Mouse (Mus musculus) layer of hippocampus, adult 9-11 months (tissue): ENCODE results near the gene Tex19.2.
A peak's percentile ranks its signal among the peaks of the same experiment; 100 is the strongest.

ENCODE experiments used
- DNase-seq: peaks from one replicate; pipeline ENCODE4 v3.0.0; 2022

Gene Tex19.2

GRCm38 (mm10) chr11:121118577-121118976 is at the start of gene Tex19.2:
Gene Tex19.2, minus strand, starts transcription at chr11:121118677.
- DNase-seq: no peak

GRCm38 (mm10) chr11:121163751-121164150 is 45.3 kb upstream of the Tex19.2 start:
- no peak for DNase-seq

GRCm38 (mm10) chr11:121160636-121161346 is 42.3 kb upstream of the Tex19.2 start:
- no peak for DNase-seq

GRCm38 (mm10) chr11:121159971-121160370 is 41.5 kb upstream of the Tex19.2 start, which contains the start of gene Uts2r:
Gene Uts2r, plus strand, starts transcription at chr11:121160271.
- DNase-seq: no peak

GRCm38 (mm10) chr11:121156411-121156891 is 38.0 kb upstream of the Tex19.2 start:
- DNase-seq: no peak

- DNase-seq: no peak
Measured at GRCm38 (mm10) chr11:121154203-121154602, 35.7 kb upstream of the Tex19.2 start.

- DNase-seq: no peak
Measured at GRCm38 (mm10) chr11:121148193-121148592, 29.7 kb upstream of the Tex19.2 start.

- no peak for DNase-seq
Measured at GRCm38 (mm10) chr11:121145865-121146264, 27.4 kb upstream of the Tex19.2 start, which contains the start of gene Tex19.1. Gene Tex19.1, plus strand, starts transcription at chr11:121146143.

- no peak for DNase-seq
Measured at GRCm38 (mm10) chr11:121143325-121144015, 25.0 kb upstream of the Tex19.2 start.

- no peak for DNase-seq
Measured at GRCm38 (mm10) chr11:121138732-121139131, 20.3 kb upstream of the Tex19.2 start.

- DNase-seq: no peak
Measured at GRCm38 (mm10) chr11:121137682-121138081, 19.2 kb upstream of the Tex19.2 start.

GRCm38 (mm10) chr11:121134600-121134999 is 16.1 kb upstream of the Tex19.2 start:
- no peak for DNase-seq

GRCm38 (mm10) chr11:121129616-121130015 is 11.1 kb upstream of the Tex19.2 start:
- DNase-seq: no peak

- no peak for DNase-seq
Measured at GRCm38 (mm10) chr11:121127441-121127840, 9.0 kb upstream of the Tex19.2 start.

GRCm38 (mm10) chr11:121126395-121126794 is 7.9 kb upstream of the Tex19.2 start:
- DNase-seq: no peak

GRCm38 (mm10) chr11:121125522-121126172 is 7.2 kb upstream of the Tex19.2 start:
- DNase-seq: no peak

GRCm38 (mm10) chr11:121123438-121123837 is 5.0 kb upstream of the Tex19.2 start:
- DNase-seq: peak; percentile 20

GRCm38 (mm10) chr11:121122024-121122670 is 3.7 kb upstream of the Tex19.2 start:
- DNase-seq: no peak

- no peak for DNase-seq
Measured at GRCm38 (mm10) chr11:121121151-121121550, 2.7 kb upstream of the Tex19.2 start.

- no peak for DNase-seq
Measured at GRCm38 (mm10) chr11:121118106-121118505, 371 bp downstream of the Tex19.2 start.

GRCm38 (mm10) chr11:121112091-121112775 is 6.2 kb downstream of the Tex19.2 start:
- no peak for DNase-seq

GRCm38 (mm10) chr11:121111601-121112000 is 6.9 kb downstream of the Tex19.2 start:
- no peak for DNase-seq
